Mouse (Mus musculus) mouse embryonic stem cell (cell line): ENCODE measurements at regions not wholly inside any gene's neighbourhood (a gene's known extent, or its start where the extent isn't known, plus 50 kb on each side); places are given as distances from the start of the nearest gene placed in this dataset.

Experiments used
- in situ Hi-C, 2 experiments: fragments of 300-500 bp; cut with MboI; formaldehyde crosslinking; loops; 1 replicate in 1 of 2; 3 replicates in 1 of 2; pipeline ENCODE4 v1.14.3; 2019 to 2020; ENCODE audit warnings: low sequenced_read_pairs in 2 of 2, low pct_unique_long_range_greater_than_20kb in 1 of 2, mixed read lengths in 1 of 2; ENCODE audit not compliant: unreplicated experiment in 1 of 2

- in situ Hi-C loops: no loop called here
These were observed 3480.8 kb upstream of the Gm7489 start for GRCm38 (mm10) chr15:50403883-50404282.

GRCm38 (mm10) chr15:50408985-50409384 lies 3475.7 kb upstream of the Gm7489 start:
- in situ Hi-C loops: no loop called here

- in situ Hi-C loops: no loop called here
These were observed 3467.1 kb upstream of the Gm7489 start for GRCm38 (mm10) chr15:50417641-50418040.

GRCm38 (mm10) chr15:50423082-50423665 lies 3461.5 kb upstream of the Gm7489 start:
- in situ Hi-C loops: no loop called here

- in situ Hi-C loops: loop anchor here in 1 of 2 experiments (25.0 kb wide), 1 partner anchor 163 kb away; no protein-coding TSS in a partner anchor
These were observed 3435.1 kb upstream of the Gm7489 start for GRCm38 (mm10) chr15:50449604-50450003.

- in situ Hi-C loops: loop anchor here in 1 of 2 experiments (25.0 kb wide), 1 partner anchor 140 kb away; no protein-coding TSS in a partner anchor
These were observed 3412.1 kb upstream of the Gm7489 start for GRCm38 (mm10) chr15:50472626-50473025.

- in situ Hi-C loops: no loop called here
These were observed 3386.0 kb upstream of the Gm7489 start for GRCm38 (mm10) chr15:50498716-50499115.

- in situ Hi-C loops: no loop called here
These were observed 3376.6 kb upstream of the Gm7489 start for GRCm38 (mm10) chr15:50507999-50508624.

- in situ Hi-C loops: no loop called here
These were observed 3371.7 kb upstream of the Gm7489 start for GRCm38 (mm10) chr15:50513036-50513435.

- in situ Hi-C loops: no loop called here
These were observed 3359.9 kb upstream of the Gm7489 start for GRCm38 (mm10) chr15:50524841-50525240.

- in situ Hi-C loops: no loop called here
These were observed 3350.2 kb upstream of the Gm7489 start for GRCm38 (mm10) chr15:50534490-50534889.

GRCm38 (mm10) chr15:50563611-50564010 lies 3321.1 kb upstream of the Gm7489 start:
- in situ Hi-C loops: no loop called here

GRCm38 (mm10) chr15:50580811-50581210 lies 3303.9 kb upstream of the Gm7489 start:
- in situ Hi-C loops: no loop called here

GRCm38 (mm10) chr15:50583951-50584350 lies 3300.8 kb upstream of the Gm7489 start:
- in situ Hi-C loops: no loop called here

GRCm38 (mm10) chr15:50585496-50585895 lies 3299.2 kb upstream of the Gm7489 start:
- in situ Hi-C loops: no loop called here
